22 mouse cellular contexts compared by ENCODE assay signal in genomic region chr19:59887866-59888265, GRCm38 (mm10). TPM values are rescaled to one million over a fixed set of nuclear protein-coding genes. Genes with fewer than 3 reads are reported as not detected.
DNase-seq lines count a peak whose midpoint lies in the region; ATAC-seq and TF ChIP-seq lines count a peak whose summit lies in the region.
"Had no signal": no experiment of that assay in that cellular context is flagged by ENCODE, and none has a peak within 500 bp of the region (broad histone marks: within the 10 kb centered on the region; RNA-seq: fewer than 3 reads in every experiment).

No protein-coding gene starts in this region.

- H3K4me2 ChIP-seq in forebrain, embryonic 16.5 days (ENCODE audit: low read length) = no peak overlapping the region
- no peak overlapping the region for H3K4me2 ChIP-seq in lung, embryonic 14.5 days
- H3K4me2 ChIP-seq in embryonic facial prominence, embryonic 14.5 days (ENCODE audit: low read depth, low read length) = no peak overlapping the region
- H3K4me2 ChIP-seq: embryonic facial prominence, embryonic 13.5 days; forebrain, embryonic 13.5 days; forebrain, embryonic 15.5 days had no signal

- TF ChIP-seq CTCF in lung, embryonic 14.5 days (IDR thresholded peaks at IDR 0.05; ENCODE audit: low read depth) = no peak

- H3K9me3 ChIP-seq in forebrain, embryonic 10.5 days = no peaks in the 10 kb centered on the region
- no peaks in the 10 kb centered on the region for H3K9me3 ChIP-seq in forebrain, embryonic 16.5 days (ENCODE audit: control insufficient read depth, low read length)
- no peaks in the 10 kb centered on the region for H3K9me3 ChIP-seq in lung, embryonic 14.5 days (ENCODE audit: low read depth, low read length)
- H3K9me3 ChIP-seq in embryonic facial prominence, embryonic 14.5 days (ENCODE audit: control insufficient read depth, low read length) = no peaks in the 10 kb centered on the region
- H3K9me3 ChIP-seq: embryonic facial prominence, embryonic 13.5 days; forebrain, embryonic 13.5 days; forebrain, embryonic 15.5 days had no signal

- 0 out of 2 replicates have a peak, but pooled peaks cover 6% of the 10 kb centered on the region for H3K36me3 ChIP-seq in forebrain, embryonic 10.5 days (replicated peaks)
- H3K36me3 ChIP-seq in forebrain, embryonic 16.5 days (ENCODE audit: control insufficient read depth, insufficient read depth) = no peaks in the 10 kb centered on the region
- no peaks in the 10 kb centered on the region for H3K36me3 ChIP-seq in lung, embryonic 14.5 days (ENCODE audit: insufficient read depth)
- H3K36me3 ChIP-seq in embryonic facial prominence, embryonic 14.5 days (ENCODE audit: control insufficient read depth, insufficient read depth, low read length) = peaks cover 2% of the 10 kb centered on the region; the same call in 1 of the 2 replicates
- H3K36me3 ChIP-seq: embryonic facial prominence, embryonic 13.5 days; forebrain, embryonic 15.5 days had no signal

- peaks cover 40% of the 10 kb centered on the region for H3K4me1 ChIP-seq in forebrain, embryonic 10.5 days
- H3K4me1 ChIP-seq in forebrain, embryonic 16.5 days (replicated peaks; ENCODE audit: control insufficient read depth, insufficient read depth, low read length) = no peaks in the 10 kb centered on the region
- H3K4me1 ChIP-seq in lung, embryonic 14.5 days (ENCODE audit: insufficient read depth) = no peaks in the 10 kb centered on the region
- H3K4me1 ChIP-seq in embryonic facial prominence, embryonic 14.5 days (ENCODE audit: control insufficient read depth, insufficient read depth, low read length) = 0 out of 2 replicates have a peak, but pooled peaks cover 3% of the 10 kb centered on the region
- H3K4me1 ChIP-seq: forebrain, embryonic 15.5 days had no signal

- H3K27me3 ChIP-seq in forebrain, embryonic 10.5 days (ENCODE audit: poor library complexity, severe bottlenecking) = no peaks in the 10 kb centered on the region
- H3K27me3 ChIP-seq in forebrain, embryonic 16.5 days (replicated peaks; ENCODE audit: control insufficient read depth, insufficient read depth, low read length) = no peaks in the 10 kb centered on the region
- H3K27me3 ChIP-seq in lung, embryonic 14.5 days (ENCODE audit: insufficient read depth, low read length) = no peaks in the 10 kb centered on the region
- no peaks in the 10 kb centered on the region for H3K27me3 ChIP-seq in embryonic facial prominence, embryonic 14.5 days (replicated peaks; ENCODE audit: control insufficient read depth, insufficient read depth, low read length)
- H3K27me3 ChIP-seq: embryonic facial prominence, embryonic 13.5 days; forebrain, embryonic 13.5 days; forebrain, embryonic 15.5 days; Patski had no signal

- WGBS in forebrain, embryonic 10.5 days = 52% methylated on average over 2 of the region's 2 CpGs
- 50% methylated on average over 2 of the region's 2 CpGs for WGBS in forebrain, embryonic 16.5 days
- 43% methylated on average over 2 of the region's 2 CpGs for WGBS in lung, embryonic 14.5 days
- WGBS in embryonic facial prominence, embryonic 14.5 days = 26% methylated on average over 2 of the region's 2 CpGs

- no peak overlapping the region for H3K9ac ChIP-seq in forebrain, embryonic 16.5 days (replicated peaks; ENCODE audit: low read depth, low read length)
- H3K9ac ChIP-seq in lung, embryonic 14.5 days = no peak overlapping the region
- H3K9ac ChIP-seq in embryonic facial prominence, embryonic 14.5 days (ENCODE audit: low read depth, low read length) = no peak overlapping the region
- H3K9ac ChIP-seq: embryonic facial prominence, embryonic 13.5 days; forebrain, embryonic 13.5 days; forebrain, embryonic 15.5 days had no signal

- H3K27ac ChIP-seq in forebrain, embryonic 10.5 days = peak overlapping the region; percentile 12; the same call in 1 of the 2 replicates
- H3K27ac ChIP-seq in forebrain, embryonic 16.5 days (ENCODE audit: low read length) = no peak overlapping the region
- no peak overlapping the region for H3K27ac ChIP-seq in lung, embryonic 14.5 days (ENCODE audit: low read depth)
- no peak overlapping the region for H3K27ac ChIP-seq in embryonic facial prominence, embryonic 14.5 days (replicated peaks; ENCODE audit: low read depth, low read length)
- H3K27ac ChIP-seq: embryonic facial prominence, embryonic 13.5 days; forebrain, embryonic 13.5 days; forebrain, embryonic 15.5 days had no signal

- H3K4me3 ChIP-seq in forebrain, embryonic 10.5 days = no peak overlapping the region
- H3K4me3 ChIP-seq in forebrain, embryonic 16.5 days (replicated peaks; ENCODE audit: low read length) = no peak overlapping the region
- no peak overlapping the region for H3K4me3 ChIP-seq in lung, embryonic 14.5 days (ENCODE audit: low read depth, low read length)
- H3K4me3 ChIP-seq in embryonic facial prominence, embryonic 14.5 days (ENCODE audit: low read depth, low read length) = no peak overlapping the region
- H3K4me3 ChIP-seq: embryonic facial prominence, embryonic 13.5 days; forebrain, embryonic 13.5 days; forebrain, embryonic 15.5 days had no signal

- no peak for DNase-seq in forebrain, embryonic 10.5 days (ENCODE audit: extremely low spot score, low spot score)
- DNase-seq in lung, embryonic 14.5 days = peak; percentile 40
- no peak for DNase-seq in lung, postnatal 25 days (ENCODE audit: low spot score)
- DNase-seq in NIH3T3 (ENCODE audit: low read depth) = peak; percentile 56
- DNase-seq in embryonic facial prominence, embryonic 14.5 days (ENCODE audit: low spot score) = peak; percentile 56
- DNase-seq in adrenal gland, postnatal 10 days = no peak
- no peak for DNase-seq in left cerebral cortex, adult 18-20 months (ENCODE audit: low spot score in 2 of 2)
- DNase-seq: adrenal gland, adult 8-10 months; adrenal gland, postnatal 25 days; cerebellum, adult 11 months; cerebellum, adult 18-20 months; cerebellum, adult 8-10 months; cerebellum, adult 9-11 months; cerebellum, postnatal 14 days; cerebellum, postnatal 36 days; embryo, embryonic 11 days had no signal

- ATAC-seq in forebrain, embryonic 16.5 days = no peak
- no peak for ATAC-seq in lung, embryonic 14.5 days (ENCODE audit: insufficient read depth)
- peak; percentile 18; the same call in 1 of the 2 replicates for ATAC-seq in embryonic facial prominence, embryonic 14.5 days (ENCODE audit: low read depth)
- ATAC-seq: activated CD4-positive, CD25-positive, alpha-beta regulatory T cell, adult 4 months; forebrain, embryonic 13.5 days; forebrain, embryonic 15.5 days; Patski had no signal

RNA-seq across cellular contexts. Expression of gene Rab11fip2, which starts 55.6 kb away (rescaled TPM):
- 3.0 and 3.6 TPM in 2 replicates for polyA plus RNA-seq in forebrain, embryonic 10.5 days (2016; fragmentation: Nextera tagmentation; extraction: Ambion mirVana)
- 10.8 and 11.0 TPM in 2 replicates for polyA plus RNA-seq in forebrain, embryonic 16.5 days (2015; fragmentation: Nextera tagmentation; extraction: Ambion mirVana)
- polyA plus RNA-seq in lung, embryonic 14.5 days (2014; fragmentation: Nextera tagmentation; extraction: Ambion mirVana) = 3.9 and 4.2 TPM in 2 replicates
- polyA plus RNA-seq in embryonic facial prominence, embryonic 14.5 days (2014; fragmentation: Nextera tagmentation; extraction: Ambion mirVana) = 5.2 and 6.3 TPM in 2 replicates
- 10 to 100 TPM; 15.7 to 23.0 TPM for total RNA-seq in adrenal gland, postnatal 10 days (2021)
- total RNA-seq in left cerebral cortex, adult 18-20 months (2021) = 10 to 100 TPM; 63.6 to 68.9 TPM

Comparison
In these comparisons a context has a peak if more than half of its experiments do, and no peak if none do; other contexts are left out.
1. DNase-seq: peak in lung, embryonic 14.5 days (single experiment), NIH3T3 (single experiment) and embryonic facial prominence, embryonic 14.5 days (single experiment); none in forebrain, embryonic 10.5 days (single experiment), lung, postnatal 25 days (single experiment), adrenal gland, postnatal 10 days (single experiment) and left cerebral cortex, adult 18-20 months (0 of 2).